8 mouse cellular contexts compared by ENCODE assay signal in the genomic region with DNA sequence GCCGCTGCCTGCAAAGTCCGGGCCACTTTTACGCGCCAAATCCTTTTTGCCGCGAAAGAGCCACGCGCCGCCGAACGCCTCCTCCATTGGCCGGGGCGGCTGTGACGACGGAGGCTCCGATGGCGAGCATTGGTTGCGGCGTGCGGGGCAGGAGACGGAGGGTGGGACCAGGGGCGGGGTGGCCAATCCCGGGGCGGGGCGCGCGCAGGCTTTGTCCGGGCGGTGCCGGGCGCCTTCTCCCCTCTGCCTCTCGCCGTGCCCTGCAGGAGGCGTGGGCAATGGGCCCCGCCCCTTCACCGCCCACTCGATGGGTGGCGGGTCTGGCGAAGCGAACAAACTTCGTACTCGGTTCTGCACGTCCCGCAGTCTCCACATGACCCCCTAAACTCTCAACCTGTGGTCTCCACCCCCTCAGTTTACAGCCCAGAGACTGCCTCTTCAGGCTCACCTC. TPM values are rescaled to one million over a fixed set of nuclear protein-coding genes. Genes with fewer than 3 reads are reported as not detected.
DNase-seq lines count a peak whose midpoint lies in the region; ATAC-seq lines count a peak whose summit lies in the region.

A gene (minus strand): TSS at position 57 of the 451 bp plus-strand sequence.

- DNase-seq in CD4-positive helper T cell, adult 2 months (ENCODE audit: low read depth, low spot score) = peak; percentile 97
- DNase-seq in brain, embryonic 18.5 days (ENCODE audit: low read depth, low spot score) = peak; percentile 86
- DNase-seq in kidney, postnatal 14 days = peak; percentile 97
- DNase-seq in liver, embryonic 13.5 days = peak; percentile 94
- DNase-seq in neural tube, embryonic 10.5 days (ENCODE audit: extremely low spot score, low spot score) = peak; percentile 98

- peak within 1 kb of the TSS; percentile 80 for H3K9ac ChIP-seq in heart, embryonic 14.5 days (ENCODE audit: low read length)
- H3K9ac ChIP-seq in liver, embryonic 13.5 days = peak within 1 kb of the TSS; percentile 89
- H3K9ac ChIP-seq in stomach, embryonic 16.5 days (ENCODE audit: low read length) = peak within 1 kb of the TSS; percentile 75

- ATAC-seq in erythroid progenitor cell, adult 5-6 weeks (replicated peaks; ENCODE audit: low FRiP score, poor library complexity, severe bottlenecking) = peak; percentile 88
- ATAC-seq in heart, embryonic 14.5 days (ENCODE audit: insufficient number of reproducible peaks, insufficient read depth, low FRiP score, low read depth) = peak; percentile 97
- ATAC-seq in liver, embryonic 13.5 days (ENCODE audit: low read depth) = peak; percentile 95
- peak; percentile 97 for ATAC-seq in stomach, embryonic 16.5 days (ENCODE audit: insufficient read depth, low FRiP score)

- H3K27ac ChIP-seq in heart, embryonic 14.5 days (replicated peaks in 1 of 2; ENCODE audit: control insufficient read depth in 1 of 2, insufficient read depth in 1 of 2, low read depth in 2 of 2, low read length in 2 of 2) = peak within 1 kb of the TSS; percentile 68 to 78
- H3K27ac ChIP-seq in liver, embryonic 13.5 days = peak within 1 kb of the TSS; percentile 89
- H3K27ac ChIP-seq in stomach, embryonic 16.5 days (ENCODE audit: low read length) = peak within 1 kb of the TSS; percentile 88

- peaks cover 23 to 36% of the 10 kb centered on the region in 2 experiments for H3K4me1 ChIP-seq in heart, embryonic 14.5 days (ENCODE audit: control insufficient read depth in 2 of 2, insufficient read depth in 2 of 2, low read length in 2 of 2)
- peaks cover 56% of the 10 kb centered on the region for H3K4me1 ChIP-seq in liver, embryonic 13.5 days (replicated peaks)
- H3K4me1 ChIP-seq in stomach, embryonic 16.5 days (ENCODE audit: control insufficient read depth, insufficient read depth, low read length) = peaks cover 42% of the 10 kb centered on the region

- no peaks in the 10 kb centered on the region for H3K9me3 ChIP-seq in heart, embryonic 14.5 days (ENCODE audit: control insufficient read depth, low read length)
- H3K9me3 ChIP-seq in liver, embryonic 13.5 days (replicated peaks) = no peaks in the 10 kb centered on the region
- no peaks in the 10 kb centered on the region for H3K9me3 ChIP-seq in stomach, embryonic 16.5 days (replicated peaks; ENCODE audit: control insufficient read depth, low read length)

- WGBS in heart, embryonic 14.5 days = under 1% methylated on average over 43 of the region's 44 CpGs
- 0% methylated on average over 44 of the region's 44 CpGs for WGBS in liver, embryonic 13.5 days (ENCODE audit: insufficient replicate concordance)
- under 1% methylated on average over 44 of the region's 44 CpGs for WGBS in stomach, embryonic 16.5 days

- peak within 1 kb of the TSS; percentile 78 to 88 for H3K4me3 ChIP-seq in heart, embryonic 14.5 days (ENCODE audit: control insufficient read depth in 1 of 2, insufficient read depth in 1 of 2, low read depth in 1 of 2, low read length in 2 of 2)
- peak within 1 kb of the TSS; percentile 82 for H3K4me3 ChIP-seq in liver, embryonic 13.5 days (replicated peaks)
- peak within 1 kb of the TSS; percentile 75 for H3K4me3 ChIP-seq in stomach, embryonic 16.5 days (replicated peaks; ENCODE audit: low read length)

- no peaks in the 10 kb centered on the region for H3K36me3 ChIP-seq in heart, embryonic 14.5 days (ENCODE audit: control insufficient read depth, insufficient read depth, low read length)
- peaks cover 2% of the 10 kb centered on the region for H3K36me3 ChIP-seq in liver, embryonic 13.5 days
- H3K36me3 ChIP-seq in stomach, embryonic 16.5 days (ENCODE audit: control insufficient read depth, insufficient read depth, low read length) = no peaks in the 10 kb centered on the region

- no peaks in the 10 kb centered on the region for H3K27me3 ChIP-seq in heart, embryonic 14.5 days (ENCODE audit: control insufficient read depth, insufficient read depth, low read length)
- H3K27me3 ChIP-seq in liver, embryonic 13.5 days = no peaks in the 10 kb centered on the region
- H3K27me3 ChIP-seq in stomach, embryonic 16.5 days (ENCODE audit: control insufficient read depth, insufficient read depth, low read length) = no peaks in the 10 kb centered on the region

- H3K4me2 ChIP-seq in heart, embryonic 14.5 days (ENCODE audit: low read length) = peak within 1 kb of the TSS; percentile 90
- peak within 1 kb of the TSS; percentile 91 for H3K4me2 ChIP-seq in liver, embryonic 13.5 days
- H3K4me2 ChIP-seq in stomach, embryonic 16.5 days (ENCODE audit: low read depth, low read length) = peak within 1 kb of the TSS; percentile 76

RNA-seq across cellular contexts. Expression of the gene that starts here (rescaled TPM):
- total RNA-seq in erythroid progenitor cell, adult 5-6 weeks (2015; ENCODE audit: low replicate concordance) = 11.7 and 27.8 TPM in 2 replicates
- total RNA-seq in erythroid progenitor cell, adult 5-6 weeks (2017; ENCODE audit: low replicate concordance) = 11.9 and 17.5 TPM in 2 replicates
- polyA plus RNA-seq in heart, embryonic 14.5 days (2014; fragmentation: Nextera tagmentation; extraction: Ambion mirVana) = 7.2 and 8.6 TPM in 2 replicates
- polyA plus RNA-seq in liver, embryonic 13.5 days (2015; fragmentation: Nextera tagmentation; extraction: Ambion mirVana) = 16.6 and 17.7 TPM in 2 replicates
- polyA plus RNA-seq in stomach, embryonic 16.5 days (2015; fragmentation: Nextera tagmentation; extraction: Ambion mirVana) = 8.1 and 9.3 TPM in 2 replicates

Comparison
In these comparisons a context has a peak if more than half of its experiments do, and no peak if none do; other contexts are left out.
1. Peak in every context shown above with its lines: DNase-seq, ATAC-seq, H3K4me3 ChIP-seq and H3K27ac ChIP-seq.